Mouse (Mus musculus): ENCODE data around the gene Psmg3.

DNA sequence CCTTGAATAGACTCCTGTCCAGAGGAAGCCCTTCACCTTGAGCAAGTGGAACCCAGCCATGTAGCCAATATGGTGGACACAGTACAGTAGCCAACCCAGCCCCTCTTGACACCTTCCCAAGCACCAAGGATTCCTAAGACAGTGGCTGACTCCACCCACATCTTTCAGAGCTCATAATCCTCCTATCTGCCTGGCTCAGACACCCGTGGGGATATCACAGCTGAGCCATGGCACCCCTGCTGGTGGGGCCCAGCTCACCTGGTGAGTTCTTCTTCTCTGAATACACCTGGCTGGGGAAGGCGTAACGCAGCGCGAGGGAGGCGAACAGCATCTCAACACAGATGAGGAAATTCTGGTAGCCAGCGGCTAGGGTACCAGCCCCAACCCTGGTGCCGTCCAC is 20.8 kb downstream of the Psmg3 start:
- TF ChIP-seq CTCF (IDR thresholded peaks at IDR 0.05; ENCODE audit: control insufficient read depth, insufficient read depth, low read length) (peak; percentile 20; the same call in 1 of the 2 replicates), POLR2A (IDR thresholded peaks at IDR 0.05; ENCODE audit: borderline replicate concordance, control insufficient read depth, low read depth, low read length) (no peak)
